8 mouse cellular contexts compared by ENCODE assay signal in the genomic region with DNA sequence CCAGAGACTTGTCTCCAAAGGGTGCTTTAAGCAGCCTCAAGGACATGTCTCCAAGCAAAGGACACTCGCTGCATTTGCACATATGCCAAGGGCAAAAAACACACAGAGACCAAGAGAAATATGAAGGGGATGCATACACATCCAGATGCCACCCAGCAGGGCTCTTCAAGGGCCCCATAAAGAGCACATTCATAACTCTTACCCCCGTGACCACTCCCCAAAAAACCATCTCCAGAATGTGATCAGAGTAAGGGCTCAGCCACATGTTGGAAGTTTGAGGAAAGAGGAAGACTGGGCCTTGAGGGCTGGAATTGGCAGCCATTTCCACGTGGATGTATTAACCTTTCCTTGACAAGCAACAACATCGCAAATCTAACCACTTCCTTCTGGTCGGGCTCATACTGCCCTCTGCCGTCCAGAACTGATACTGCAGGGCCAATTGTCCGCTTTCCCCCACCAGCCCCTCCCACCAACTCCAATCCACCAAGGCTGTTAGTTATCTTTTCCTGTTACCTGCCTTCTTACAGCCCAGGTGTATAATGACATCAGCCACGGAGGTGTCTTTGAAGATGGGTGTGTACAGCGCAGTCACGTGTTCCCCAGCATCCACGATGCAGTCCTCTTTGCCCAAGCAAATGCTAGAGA. TPM values are rescaled to one million over a fixed set of nuclear protein-coding genes. Genes with fewer than 3 reads are reported as not detected.
A peak's percentile ranks its signal among the peaks of the same experiment; 100 is the strongest.
DNase-seq lines count a peak whose midpoint lies in the region; ATAC-seq lines count a peak whose summit lies in the region.

No protein-coding gene starts in this region.

- no peak overlapping the region for H3K4me2 ChIP-seq in heart, embryonic 11.5 days
- H3K4me2 ChIP-seq in intestine, embryonic 14.5 days (ENCODE audit: low read length): no peak overlapping the region
- H3K4me2 ChIP-seq in midbrain, embryonic 12.5 days (replicated peaks): peak overlapping the region; percentile 21; the same call in 1 of the 2 replicates

- peak; percentile 93 for DNase-seq in heart, adult 11 months
- DNase-seq in cerebellum, postnatal 36 days: peak; percentile 79 to 86
- DNase-seq in frontal cortex, postnatal 36 days (ENCODE audit: low spot score in 2 of 2): peak; percentile 78 to 84
- DNase-seq in intestine, embryonic 14.5 days (ENCODE audit: low spot score): peak; percentile 95
- peak; percentile 58 to 81 for DNase-seq in left cerebral cortex, postnatal 10 days (ENCODE audit: extremely low spot score in 1 of 2, low spot score in 2 of 2)
- peak; percentile 58 for DNase-seq in skeletal muscle tissue, adult 2 months (ENCODE audit: low read depth, low spot score)

- no peak overlapping the region for H3K9ac ChIP-seq in heart, embryonic 11.5 days (ENCODE audit: low read depth, low read length)
- H3K9ac ChIP-seq in intestine, embryonic 14.5 days (ENCODE audit: low read length): no peak overlapping the region
- H3K9ac ChIP-seq in midbrain, embryonic 12.5 days (replicated peaks): no peak overlapping the region

- ATAC-seq in heart, embryonic 11.5 days (replicated peaks; ENCODE audit: insufficient number of reproducible peaks, low FRiP score, low TSS enrichment): no peak
- no peak; the same call in 1 of the 2 replicates for ATAC-seq in intestine, embryonic 14.5 days (replicated peaks; ENCODE audit: low FRiP score, low TSS enrichment, low read depth)
- 0 out of 2 replicates have a peak, but pooled peaks have one; percentile 56 for ATAC-seq in midbrain, embryonic 12.5 days (ENCODE audit: low FRiP score, low read depth)

- WGBS in heart, embryonic 11.5 days (ENCODE audit: insufficient replicate concordance): 13% methylated on average over 11 of the region's 11 CpGs
- WGBS in intestine, embryonic 14.5 days: 10% methylated on average over 11 of the region's 11 CpGs
- WGBS in midbrain, embryonic 12.5 days: 12% methylated on average over 11 of the region's 11 CpGs

- H3K36me3 ChIP-seq in heart, embryonic 11.5 days (ENCODE audit: control insufficient read depth, insufficient read depth, low read length): no peaks in the 10 kb centered on the region
- H3K36me3 ChIP-seq in intestine, embryonic 14.5 days (ENCODE audit: control insufficient read depth, insufficient read depth, low read length): no peaks in the 10 kb centered on the region
- no peaks in the 10 kb centered on the region for H3K36me3 ChIP-seq in midbrain, embryonic 12.5 days

- H3K9me3 ChIP-seq in heart, embryonic 11.5 days (replicated peaks; ENCODE audit: control insufficient read depth, low read length): no peaks in the 10 kb centered on the region
- no peaks in the 10 kb centered on the region for H3K9me3 ChIP-seq in intestine, embryonic 14.5 days (ENCODE audit: control insufficient read depth, low read length)
- H3K9me3 ChIP-seq in midbrain, embryonic 12.5 days: no peaks in the 10 kb centered on the region

- no peak overlapping the region for H3K4me3 ChIP-seq in heart, embryonic 11.5 days (ENCODE audit: low read depth, low read length)
- no peak overlapping the region for H3K4me3 ChIP-seq in intestine, embryonic 14.5 days (ENCODE audit: low read depth, low read length)
- H3K4me3 ChIP-seq in midbrain, embryonic 12.5 days: no peak overlapping the region

- H3K27ac ChIP-seq in heart, embryonic 11.5 days (ENCODE audit: low read depth, low read length): no peak overlapping the region
- H3K27ac ChIP-seq in intestine, embryonic 14.5 days (ENCODE audit: low read depth): no peak overlapping the region
- no peak overlapping the region for H3K27ac ChIP-seq in midbrain, embryonic 12.5 days (replicated peaks)

- intact Hi-C loops in left cerebral cortex, postnatal 10 days (cut with DNase I): loop anchor here (1.0 to 5.0 kb wide), 2 partner anchors 53 to 82 kb away; no protein-coding TSS in a partner anchor

- no peaks in the 10 kb centered on the region for H3K4me1 ChIP-seq in heart, embryonic 11.5 days (ENCODE audit: control insufficient read depth, insufficient read depth, low read length)
- H3K4me1 ChIP-seq in intestine, embryonic 14.5 days (replicated peaks; ENCODE audit: control insufficient read depth, insufficient read depth, low read length): no peaks in the 10 kb centered on the region
- H3K4me1 ChIP-seq in midbrain, embryonic 12.5 days: peaks cover 1% of the 10 kb centered on the region; the same call in 1 of the 2 replicates

- H3K27me3 ChIP-seq in heart, embryonic 11.5 days (ENCODE audit: control insufficient read depth, insufficient read depth, low read length): peaks cover 5% of the 10 kb centered on the region; the same call in 1 of the 2 replicates
- no peaks in the 10 kb centered on the region for H3K27me3 ChIP-seq in intestine, embryonic 14.5 days (replicated peaks; ENCODE audit: control insufficient read depth, insufficient read depth, low read length)
- no peaks in the 10 kb centered on the region; the same call in 1 of the 2 replicates for H3K27me3 ChIP-seq in midbrain, embryonic 12.5 days

RNA-seq across cellular contexts. Expression of a gene that starts 21.7 kb away (rescaled TPM):
- polyA plus RNA-seq in heart, embryonic 11.5 days (2014; fragmentation: Nextera tagmentation; extraction: Ambion mirVana): not detected in 2 replicates
- polyA plus RNA-seq in intestine, embryonic 14.5 days (2014; fragmentation: Nextera tagmentation; extraction: Ambion mirVana): 0.51 and 0.52 TPM in 2 replicates
- under 1 TPM; 0.18 to 0.24 TPM for total RNA-seq in left cerebral cortex, postnatal 10 days (2021)
- polyA plus RNA-seq in midbrain, embryonic 12.5 days (2016; fragmentation: Nextera tagmentation; extraction: Ambion mirVana): not detected in 2 replicates

RNA-seq across cellular contexts. Expression of a gene that starts 31.7 kb away (rescaled TPM):
- polyA plus RNA-seq in heart, embryonic 11.5 days (2014; fragmentation: Nextera tagmentation; extraction: Ambion mirVana): 0.75 and 1.3 TPM in 2 replicates
- polyA plus RNA-seq in intestine, embryonic 14.5 days (2014; fragmentation: Nextera tagmentation; extraction: Ambion mirVana): 0.71 and 1.4 TPM in 2 replicates
- under 1 TPM; 0.69 to 0.94 TPM for total RNA-seq in left cerebral cortex, postnatal 10 days (2021)
- 0.18 and 0.82 TPM in 2 replicates for polyA plus RNA-seq in midbrain, embryonic 12.5 days (2016; fragmentation: Nextera tagmentation; extraction: Ambion mirVana)
